Mouse (Mus musculus): Measurements from ENCODE around the gene Fnbp1.

Fnbp1 gene

GRCm38 (mm10) chr2:31061868-31062628, 79.8 kb downstream of the Fnbp1 start:
- no peak for DNase-seq

- DNase-seq: no peak
Observed at GRCm38 (mm10) chr2:31060787-31061730, 80.7 kb downstream of the Fnbp1 start.

GRCm38 (mm10) chr2:31060271-31060670, 81.5 kb downstream of the Fnbp1 start:
- DNase-seq: no peak

- DNase-seq: no peak
Observed at GRCm38 (mm10) chr2:31058443-31058842, 83.4 kb downstream of the Fnbp1 start.

GRCm38 (mm10) chr2:31057549-31058177, 84.1 kb downstream of the Fnbp1 start:
- no peak for DNase-seq

- no peak for DNase-seq
Observed at GRCm38 (mm10) chr2:31056070-31056469, 85.7 kb downstream of the Fnbp1 start.

GRCm38 (mm10) chr2:31053851-31054340, 87.9 kb downstream of the Fnbp1 start:
- DNase-seq: peak; percentile 49

- DNase-seq: no peak
Observed at GRCm38 (mm10) chr2:31053426-31053825, 88.4 kb downstream of the Fnbp1 start.

- DNase-seq: no peak
Observed at GRCm38 (mm10) chr2:31052441-31052840, 89.4 kb downstream of the Fnbp1 start.

- DNase-seq: no peak
Observed at GRCm38 (mm10) chr2:31048037-31048436, 93.8 kb downstream of the Fnbp1 start.

GRCm38 (mm10) chr2:31043856-31044255, 98.0 kb downstream of the Fnbp1 start:
- DNase-seq: peak; percentile 45

- no peak for DNase-seq
Observed at GRCm38 (mm10) chr2:31042881-31043280, 98.9 kb downstream of the Fnbp1 start.

GRCm38 (mm10) chr2:31041386-31041785, 100.4 kb downstream of the Fnbp1 start:
- no peak for DNase-seq

GRCm38 (mm10) chr2:31040487-31040886, 101.3 kb downstream of the Fnbp1 start:
- DNase-seq: no peak

- no peak for DNase-seq
Observed at GRCm38 (mm10) chr2:31040043-31040442, 101.8 kb downstream of the Fnbp1 start.

- DNase-seq: no peak
Observed at GRCm38 (mm10) chr2:31036811-31037210, 105.0 kb downstream of the Fnbp1 start.

- DNase-seq: peak; percentile 47
Observed at GRCm38 (mm10) chr2:31031972-31032371, 109.8 kb downstream of the Fnbp1 start.

GRCm38 (mm10) chr2:31026642-31027041, 115.2 kb downstream of the Fnbp1 start:
- peak; percentile 43 for DNase-seq

- DNase-seq: peak; percentile 58
Observed at GRCm38 (mm10) chr2:31025458-31025857, 116.3 kb downstream of the Fnbp1 start.

GRCm38 (mm10) chr2:31024618-31025370, 117.0 kb downstream of the Fnbp1 start:
- DNase-seq: peak; percentile 70

GRCm38 (mm10) chr2:31023940-31024339, 117.9 kb downstream of the Fnbp1 start:
- no peak for DNase-seq

- no peak for DNase-seq
Observed at GRCm38 (mm10) chr2:31020202-31020601, 121.6 kb downstream of the Fnbp1 start.

Measured in kidney, postnatal 14 days (tissue).